Mouse (Mus musculus) liver, embryonic 12.5 days (tissue): ENCODE results near the gene Csf2rb. TPM values are rescaled to one million over a fixed set of nuclear protein-coding genes. Genes with fewer than 3 reads are reported as not detected.
"Not testable (repeated sequence)": the region's sequence is repeated elsewhere in the genome, so short reads cannot be mapped to it uniquely, and the experiment has no call there.

Source experiments
- ATAC-seq: fragments of 200-750 bp; cut with Nextera tagmentation; 2 replicates; pipeline ENCODE4 v1.8.0; 2017; ENCODE audit warnings: moderate number of reproducible peaks, mild to moderate bottlenecking, moderate library complexity
- H3K27ac ChIP-seq: fragments of 300-500 bp; sonication (generic); 2 replicates; pipeline ENCODE4 v1.5.1; 2016; ENCODE audit warnings: mild to moderate bottlenecking
- H3K27me3 ChIP-seq: fragments of 300-500 bp; sonication (generic); replicated peaks from 2 replicates; pipeline ENCODE4 v1.6.1; 2016; ENCODE audit warnings: mild to moderate bottlenecking, moderate library complexity
- H3K36me3 ChIP-seq: fragments of 300-500 bp; sonication (generic); 2 replicates; pipeline ENCODE4 v1.6.1; 2016; ENCODE audit warnings: mild to moderate bottlenecking, moderate library complexity
- H3K4me1 ChIP-seq: fragments of 300-500 bp; sonication (generic); 2 replicates; pipeline ENCODE4 v1.6.1; 2016
- H3K4me2 ChIP-seq: fragments of 300-500 bp; sonication (generic); 2 replicates; pipeline ENCODE4 v1.6.1; 2016; ENCODE audit warnings: mild to moderate bottlenecking, moderate library complexity
- H3K4me3 ChIP-seq: fragments of 300-500 bp; sonication (generic); 2 replicates; pipeline ENCODE4 v1.5.1; 2016; ENCODE audit warnings: mild to moderate bottlenecking, moderate library complexity
- H3K9ac ChIP-seq: fragments of 300-500 bp; sonication (generic); 2 replicates; pipeline ENCODE4 v1.6.1; 2016; ENCODE audit warnings: mild to moderate bottlenecking, moderate library complexity
- H3K9me3 ChIP-seq: fragments of 300-500 bp; sonication (generic); replicated peaks from 2 replicates; pipeline ENCODE4 v1.6.1; 2016; ENCODE audit warnings: mild to moderate bottlenecking, moderate library complexity
- WGBS: fragments of 180-500 bp; shearing (Covaris S2); methylation state at CpG from one replicate; pipeline ENCODE4 v1.1.7; 2016; ENCODE audit not compliant: insufficient replicate concordance; 5-methylcytosine and 5-hydroxymethylcytosine counted together
- polyA plus RNA-seq: library from polyadenylated mRNA; unstranded; fragments of >200 nt; fragmentation: Nextera tagmentation; extraction: Ambion mirVana; gene quantifications from 2 replicates; pipeline ENCODE4 v1.2.1, GENCODE M21; 2016

Csf2rb gene
- polyA plus RNA-seq: 3.6 and 3.9 TPM in 2 replicates

DNA sequence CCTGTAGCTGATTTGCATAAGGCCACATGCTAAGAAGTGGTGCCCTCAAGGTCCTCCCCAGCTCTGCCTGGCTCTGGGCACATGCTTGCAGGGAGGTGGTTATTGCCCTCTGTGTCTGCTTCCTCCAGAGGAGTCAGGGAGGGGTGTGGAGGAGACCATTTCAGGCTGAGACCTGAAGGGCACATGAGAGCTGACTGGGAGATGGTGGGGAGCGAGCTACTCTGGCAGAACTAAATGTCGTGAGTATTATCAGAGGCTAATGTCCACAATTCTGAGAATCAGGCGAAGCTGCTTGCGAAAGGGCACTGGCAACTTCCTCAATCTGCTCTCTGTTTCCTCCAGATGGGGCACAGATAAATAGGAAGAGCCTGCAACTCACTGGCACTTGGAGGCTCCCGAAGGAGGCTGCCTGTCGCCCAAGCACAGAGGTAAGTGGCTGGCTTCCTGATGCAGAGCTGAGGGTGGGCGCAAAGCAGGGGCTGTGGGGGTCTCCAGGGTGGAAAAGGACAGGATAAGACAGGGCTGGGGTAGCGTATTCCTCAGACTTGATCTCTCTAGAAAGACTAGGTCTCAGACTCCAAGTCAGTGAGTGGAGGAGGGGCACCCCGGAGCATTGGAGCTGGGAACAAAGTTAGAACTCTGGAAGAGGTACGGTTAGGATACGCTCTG, at the start of gene Csf2rb:
Csf2rb (plus strand) TSS at position 82 of the 669 bp plus-strand sequence.
- Histone ChIP-seq H3K9me3 (no peaks in the 10 kb centered on the region), H3K36me3 (no peaks in the 10 kb centered on the region), H3K9ac (peak within 1 kb of the TSS; percentile 44; the same call in 1 of the 2 replicates), H3K4me2 (peak within 1 kb of the TSS; percentile 13; the same call in 1 of the 2 replicates), H3K27ac (no peak within 1 kb of the TSS; the same call in 1 of the 2 replicates), H3K27me3 (peaks cover 13% of the 10 kb centered on the region; the same call in 1 of the 2 replicates), H3K4me3 (peak within 1 kb of the TSS; percentile 31), H3K4me1 (peaks cover 29% of the 10 kb centered on the region)
- 21% methylated on average over 11 of the region's 11 CpGs for WGBS
- ATAC-seq: no peak

GRCm38 (mm10) chr15:78278308-78278707, 47.2 kb upstream of the Csf2rb start:
- H3K4me3 ChIP-seq: no peak overlapping the region
- peaks cover 23% of the 10 kb centered on the region for H3K27me3 ChIP-seq
- no peak overlapping the region for H3K27ac ChIP-seq
- no peak overlapping the region for H3K9ac ChIP-seq
- H3K4me2 ChIP-seq: no peak overlapping the region
- H3K9me3 ChIP-seq: no peaks in the 10 kb centered on the region
- H3K4me1 ChIP-seq: peaks cover 9% of the 10 kb centered on the region
- no peaks in the 10 kb centered on the region for H3K36me3 ChIP-seq
- no peak; the same call in 1 of the 2 replicates for ATAC-seq
- 25% methylated on average over 2 of the region's 2 CpGs for WGBS

DNA sequence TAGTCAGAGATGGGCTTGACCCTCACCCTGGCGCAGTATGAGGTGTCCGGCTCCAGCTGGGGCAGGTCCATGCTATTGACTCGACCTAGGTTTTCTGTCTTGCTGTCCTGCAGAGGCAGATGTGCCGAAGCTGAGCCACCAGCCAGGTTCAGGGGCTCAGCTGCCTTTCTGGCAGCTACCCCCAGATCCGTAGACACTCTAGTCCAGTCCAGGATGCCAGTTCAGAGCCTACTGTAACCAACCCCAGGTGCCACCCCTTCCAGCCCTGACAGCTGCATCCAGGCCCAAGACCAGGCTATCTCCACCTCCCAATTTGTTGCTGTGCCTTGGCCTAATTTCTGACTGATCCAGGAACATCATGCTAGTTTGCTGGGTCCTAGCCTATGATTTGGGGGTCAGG, 37.6 kb upstream of the Csf2rb start:
- no peak overlapping the region for H3K9ac ChIP-seq
- H3K4me2 ChIP-seq: no peak overlapping the region
- H3K9me3 ChIP-seq: no peaks in the 10 kb centered on the region
- H3K36me3 ChIP-seq: no peaks in the 10 kb centered on the region
- H3K27ac ChIP-seq: no peak overlapping the region
- WGBS: 69% methylated on average over 5 of the region's 5 CpGs
- no peaks in the 10 kb centered on the region; the same call in 1 of the 2 replicates for H3K27me3 ChIP-seq
- ATAC-seq: no peak
- H3K4me3 ChIP-seq: no peak overlapping the region
- H3K4me1 ChIP-seq: no peaks in the 10 kb centered on the region

DNA sequence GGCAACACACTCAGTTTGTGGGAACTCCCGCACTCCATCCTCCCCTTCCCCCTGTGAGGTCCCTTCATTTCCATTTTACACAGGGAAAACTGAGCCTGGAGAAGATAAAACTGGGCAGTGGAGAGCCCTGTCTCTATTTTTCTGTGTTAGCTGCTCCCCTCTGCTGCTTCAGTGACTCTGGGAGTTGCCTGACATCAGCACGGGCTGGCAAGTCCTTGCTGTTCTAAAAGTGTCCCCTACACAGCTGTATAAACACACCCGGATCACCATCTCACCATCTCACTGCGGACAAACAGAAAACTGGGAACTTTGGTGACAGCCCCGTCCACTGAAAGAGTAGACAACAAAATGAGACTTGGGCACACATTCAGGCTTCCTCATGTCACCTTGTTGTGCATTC, 35.8 kb upstream of the Csf2rb start:
- not testable (repeated sequence) for H3K27ac ChIP-seq, H3K9me3 ChIP-seq, H3K9ac ChIP-seq, H3K4me1 ChIP-seq, ATAC-seq, H3K4me3 ChIP-seq, H3K4me2 ChIP-seq, H3K36me3 ChIP-seq, H3K27me3 ChIP-seq
- WGBS: 60% methylated on average over 5 of the region's 5 CpGs

DNA sequence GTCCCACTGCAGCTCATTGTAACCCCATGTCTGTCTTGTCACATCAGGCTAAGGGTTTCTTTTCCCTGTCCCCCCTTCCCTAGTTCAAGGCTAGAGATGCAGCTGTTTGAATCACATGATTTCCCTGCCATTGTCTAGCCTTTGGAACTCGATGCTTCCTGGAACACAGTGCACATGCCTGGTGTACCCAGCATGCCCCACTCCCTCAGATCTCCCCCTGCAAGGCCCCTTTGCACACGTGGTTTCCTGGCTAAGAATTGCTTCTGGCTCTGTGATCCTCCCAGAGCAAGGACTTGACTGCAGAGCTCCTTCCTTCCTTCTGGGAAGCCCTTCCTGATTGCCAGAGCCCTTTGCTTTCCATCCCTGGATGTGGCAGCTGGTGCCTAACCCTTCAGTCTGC, 32.3 kb upstream of the Csf2rb start:
- not testable (repeated sequence) for H3K27me3 ChIP-seq, H3K4me3 ChIP-seq, H3K27ac ChIP-seq, H3K9ac ChIP-seq, H3K9me3 ChIP-seq, H3K4me1 ChIP-seq, H3K4me2 ChIP-seq, H3K36me3 ChIP-seq
- peak; percentile 35; the same call in 1 of the 2 replicates for ATAC-seq
- 13% methylated on average over 2 of the region's 2 CpGs for WGBS

DNA sequence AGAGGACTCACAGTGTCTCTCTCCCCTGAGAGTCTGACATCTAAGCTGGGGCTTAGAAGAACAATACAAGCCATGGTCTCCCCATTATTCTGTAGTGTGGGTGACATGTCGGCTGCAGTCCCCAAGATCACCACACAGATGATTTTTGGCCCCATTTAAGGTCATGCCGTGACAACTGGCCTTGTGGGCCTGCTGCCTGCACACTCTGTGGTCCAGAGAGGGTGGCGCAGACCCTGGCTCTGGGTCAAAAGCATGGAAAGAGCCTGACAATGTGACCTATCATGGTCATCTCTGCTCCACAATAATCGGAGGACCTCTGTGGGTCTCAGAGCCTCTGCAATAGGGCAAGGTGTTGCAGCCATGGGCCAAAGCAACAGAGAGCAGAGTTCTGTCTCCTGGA, 31.8 kb upstream of the Csf2rb start:
- no peak overlapping the region for H3K4me3 ChIP-seq
- H3K27ac ChIP-seq: no peak overlapping the region
- H3K36me3 ChIP-seq: no peaks in the 10 kb centered on the region
- no peaks in the 10 kb centered on the region for H3K4me1 ChIP-seq
- H3K4me2 ChIP-seq: no peak overlapping the region
- no peaks in the 10 kb centered on the region for H3K9me3 ChIP-seq
- H3K9ac ChIP-seq: no peak overlapping the region
- peaks cover 7% of the 10 kb centered on the region; the same call in 1 of the 2 replicates for H3K27me3 ChIP-seq
- WGBS: 76% methylated on average over 4 of the region's 4 CpGs
- ATAC-seq: no peak; the same call in 1 of the 2 replicates

DNA sequence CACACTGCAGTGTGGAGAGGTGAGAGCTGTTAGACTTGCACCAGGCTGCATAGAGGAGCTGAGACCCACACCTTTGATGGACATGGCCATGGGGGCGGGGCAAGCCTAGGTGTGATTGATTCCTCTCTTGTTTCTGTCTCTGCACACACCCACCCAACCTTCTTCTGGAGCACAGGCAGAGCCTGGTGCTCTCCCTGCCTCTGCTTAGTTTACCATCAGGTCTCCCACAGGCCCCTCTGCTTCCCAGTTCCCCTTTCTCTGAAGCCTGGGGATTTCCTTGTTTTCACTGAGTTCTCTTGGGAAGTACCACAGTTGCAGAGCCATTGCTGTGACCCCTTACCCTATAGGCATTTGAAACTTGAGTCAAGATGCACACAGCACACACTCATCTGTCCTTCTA, 27.0 kb upstream of the Csf2rb start:
- no peak overlapping the region for H3K4me2 ChIP-seq
- peaks cover 14% of the 10 kb centered on the region; the same call in 1 of the 2 replicates for H3K27me3 ChIP-seq
- H3K9me3 ChIP-seq: no peaks in the 10 kb centered on the region
- H3K36me3 ChIP-seq: no peaks in the 10 kb centered on the region
- no peak overlapping the region for H3K27ac ChIP-seq
- no peaks in the 10 kb centered on the region for H3K4me1 ChIP-seq
- WGBS: 59% methylated on average over 1 of the region's 1 CpGs
- no peak for ATAC-seq
- H3K4me3 ChIP-seq: no peak overlapping the region
- H3K9ac ChIP-seq: no peak overlapping the region

GRCm38 (mm10) chr15:78299641-78300040, 25.9 kb upstream of the Csf2rb start:
- Histone ChIP-seq H3K27me3 (peaks cover 24% of the 10 kb centered on the region; the same call in 1 of the 2 replicates), H3K4me1 (no peaks in the 10 kb centered on the region), H3K9me3 (no peaks in the 10 kb centered on the region), H3K27ac (no peak overlapping the region), H3K4me3 (no peak overlapping the region), H3K9ac (no peak overlapping the region), H3K36me3 (no peaks in the 10 kb centered on the region), H3K4me2 (no peak overlapping the region)
- ATAC-seq: no peak
- WGBS: 52% methylated on average over 3 of the region's 3 CpGs

DNA sequence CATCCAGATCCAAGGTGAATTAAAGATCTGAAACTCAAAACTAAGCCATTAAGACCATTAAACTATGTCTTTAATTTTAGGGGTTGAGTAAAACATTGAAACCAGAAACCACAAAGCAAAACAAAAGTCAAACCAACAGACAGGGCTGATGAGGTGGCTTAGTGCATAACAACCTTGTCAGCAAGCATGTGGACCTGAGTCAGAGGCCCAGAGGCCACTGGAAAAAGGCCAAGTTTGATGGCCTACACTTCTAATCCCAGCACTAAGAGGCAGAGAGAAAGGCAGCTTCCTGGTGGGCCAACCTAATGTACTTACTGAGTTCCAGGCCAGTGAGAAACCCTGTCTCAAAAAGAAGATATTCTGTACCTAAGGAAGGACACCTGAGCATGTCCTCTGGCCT, 24.8 kb upstream of the Csf2rb start:
- H3K4me3 ChIP-seq: no peak overlapping the region
- H3K36me3 ChIP-seq: no peaks in the 10 kb centered on the region
- H3K4me1 ChIP-seq: peaks cover 9% of the 10 kb centered on the region; the same call in 1 of the 2 replicates
- H3K27ac ChIP-seq: no peak overlapping the region
- no peak overlapping the region for H3K4me2 ChIP-seq
- H3K27me3 ChIP-seq: peaks cover 34% of the 10 kb centered on the region
- H3K9me3 ChIP-seq: no peaks in the 10 kb centered on the region
- H3K9ac ChIP-seq: no peak overlapping the region
- no peak for ATAC-seq

- Histone ChIP-seq H3K4me1 (peaks cover 12% of the 10 kb centered on the region; the same call in 1 of the 2 replicates), H3K27ac (no peak overlapping the region), H3K9ac (no peak overlapping the region), H3K4me2 (no peak overlapping the region), H3K27me3 (peaks cover 40% of the 10 kb centered on the region), H3K4me3 (no peak overlapping the region), H3K36me3 (no peaks in the 10 kb centered on the region), H3K9me3 (no peaks in the 10 kb centered on the region)
- no peak for ATAC-seq
- WGBS: 78% methylated on average over 4 of the region's 4 CpGs
Observed at GRCm38 (mm10) chr15:78302718-78303117, 22.8 kb upstream of the Csf2rb start.

- Histone ChIP-seq H3K4me2 (no peak overlapping the region), H3K9ac (no peak overlapping the region), H3K36me3 (no peaks in the 10 kb centered on the region), H3K4me3 (no peak overlapping the region), H3K27ac (no peak overlapping the region), H3K9me3 (no peaks in the 10 kb centered on the region), H3K4me1 (peaks cover 12% of the 10 kb centered on the region; the same call in 1 of the 2 replicates), H3K27me3 (peaks cover 49% of the 10 kb centered on the region)
- WGBS: 70% methylated on average over 6 of the region's 6 CpGs
- ATAC-seq: no peak
Observed at GRCm38 (mm10) chr15:78303665-78304233, 21.8 kb upstream of the Csf2rb start.

- Histone ChIP-seq H3K9me3 (no peaks in the 10 kb centered on the region), H3K4me3 (no peak within 1 kb of the TSS), H3K27ac (0 out of 2 replicates have a peak within 1 kb of the TSS, but pooled peaks have one; percentile 8), H3K4me2 (peak within 1 kb of the TSS; percentile 24; the same call in 1 of the 2 replicates), H3K27me3 (peaks cover 63% of the 10 kb centered on the region), H3K4me1 (peaks cover 12% of the 10 kb centered on the region; the same call in 1 of the 2 replicates), H3K36me3 (no peaks in the 10 kb centered on the region), H3K9ac (no peak within 1 kb of the TSS)
- 32% methylated on average over 10 of the region's 10 CpGs for WGBS
- ATAC-seq: no peak
Observed at GRCm38 (mm10) chr15:78305341-78305933, 20.1 kb upstream of the Csf2rb start, which contains the start of gene Csf2rb2. Gene Csf2rb2 (minus strand): TSS chr15:78305721.
